Mouse (Mus musculus) heart, embryonic 14.5 days (tissue): Measurements from ENCODE around the gene Rnf180. TPM values are rescaled to one million over a fixed set of nuclear protein-coding genes. Genes with fewer than 3 reads are reported as not detected.
"Not testable (repeated sequence)": the region's sequence is repeated elsewhere in the genome, so short reads cannot be mapped to it uniquely, and the experiment has no call there.

Source experiments
- ATAC-seq: fragments of 200-750 bp; cut with Nextera tagmentation; 2 replicates; pipeline ENCODE4 v1.8.0; 2017; ENCODE audit warnings: low read depth, moderate TSS enrichment; ENCODE audit not compliant: insufficient number of reproducible peaks, insufficient read depth, low FRiP score
- H3K27ac ChIP-seq, 2 experiments: fragments of 200-500 bp in 1 of 2; fragments of 300-500 bp in 1 of 2; sonication (generic) in 1 of 2; replicated peaks in 1 of 2; 2 replicates each; pipeline ENCODE4 v1.5.1; 2012 to 2014; ENCODE audit warnings: low read depth in 2 of 2, low read length in 2 of 2, control low read depth in 1 of 2, mild to moderate bottlenecking in 1 of 2, mixed read lengths in 1 of 2; ENCODE audit not compliant: control insufficient read depth in 1 of 2, insufficient read depth in 1 of 2
- H3K27me3 ChIP-seq: fragments of 300-500 bp; sonication (generic); 2 replicates; pipeline ENCODE4 v1.6.1; 2014; ENCODE audit warnings: mild to moderate bottlenecking, low read length, control low read depth; ENCODE audit not compliant: control insufficient read depth, insufficient read depth
- H3K36me3 ChIP-seq: fragments of 300-500 bp; sonication (generic); 2 replicates; pipeline ENCODE4 v1.6.1; 2014; ENCODE audit warnings: mild to moderate bottlenecking, control low read depth, low read length, mixed read lengths; ENCODE audit not compliant: control insufficient read depth, insufficient read depth
- H3K4me1 ChIP-seq, 2 experiments: fragments of 200-500 bp in 1 of 2; fragments of 300-500 bp in 1 of 2; sonication (generic) in 1 of 2; 2 replicates each; pipeline ENCODE4 v1.6.1; 2012 to 2014; ENCODE audit warnings: low read length in 2 of 2, control low read depth in 1 of 2, mixed read lengths in 1 of 2; ENCODE audit not compliant: control insufficient read depth in 2 of 2, insufficient read depth in 2 of 2
- H3K4me2 ChIP-seq: fragments of 300-500 bp; sonication (generic); 2 replicates; pipeline ENCODE4 v1.6.1; 2014; ENCODE audit warnings: mild to moderate bottlenecking, low read length
- H3K4me3 ChIP-seq, 2 experiments: fragments of 200-500 bp in 1 of 2; fragments of 300-500 bp in 1 of 2; sonication (generic) in 1 of 2; 2 replicates each; pipeline ENCODE4 v1.5.1; 2012 to 2014; ENCODE audit warnings: low read length in 2 of 2, mild to moderate bottlenecking in 2 of 2, control low read depth in 1 of 2, low read depth in 1 of 2, moderate library complexity in 1 of 2; ENCODE audit not compliant: control insufficient read depth in 1 of 2, insufficient read depth in 1 of 2
- H3K9ac ChIP-seq: fragments of 300-500 bp; sonication (generic); 2 replicates; pipeline ENCODE4 v1.6.1; 2014; ENCODE audit warnings: mild to moderate bottlenecking, low read length
- H3K9me3 ChIP-seq: fragments of 300-500 bp; sonication (generic); 2 replicates; pipeline ENCODE4 v1.6.1; 2016; ENCODE audit warnings: low read length, control low read depth; ENCODE audit not compliant: control insufficient read depth
- WGBS: fragments of 180-500 bp; shearing (Covaris S2); extraction: QIAGEN DNeasy Blood & Tissue Kit; methylation state at CpG from one replicate; pipeline ENCODE4 v1.1.7; 2014; 5-methylcytosine and 5-hydroxymethylcytosine counted together
- polyA plus RNA-seq: library from polyadenylated mRNA; unstranded; fragments of >200 nt; fragmentation: Nextera tagmentation; extraction: Ambion mirVana; gene quantifications from 2 replicates; pipeline ENCODE4 v1.2.1, GENCODE M21; 2014

Rnf180 gene
- 2.9 and 3.3 TPM in 2 replicates for polyA plus RNA-seq

GRCm38 (mm10) chr13:105294715-105295114 is at the start of gene Rnf180:
Gene Rnf180, minus strand, starts transcription at chr13:105294815.
- 48% methylated on average over 11 of the region's 11 CpGs for WGBS

GRCm38 (mm10) chr13:105331199-105331968 is 36.8 kb upstream of the Rnf180 start:
- Histone ChIP-seq H3K27me3 (no peaks in the 10 kb centered on the region), H3K9ac (no peak overlapping the region), H3K4me1 (no peaks in the 10 kb centered on the region), H3K36me3 (no peaks in the 10 kb centered on the region), H3K27ac (no peak overlapping the region), H3K4me2 (no peak overlapping the region), H3K4me3 (no peak overlapping the region), H3K9me3 (no peaks in the 10 kb centered on the region)
- 52% methylated on average over 5 of the region's 5 CpGs for WGBS
- ATAC-seq, result no peak

More at GRCm38 (mm10) chr13:105294715-105295114, at the start of gene Rnf180:
- H3K4me2 ChIP-seq, result peak within 1 kb of the TSS; percentile 93
- no peak within 1 kb of the TSS for H3K27ac ChIP-seq
- no peaks in the 10 kb centered on the region for H3K27me3 ChIP-seq
- no peaks in the 10 kb centered on the region for H3K9me3 ChIP-seq
- ATAC-seq, result no peak
- peak within 1 kb of the TSS; percentile 76 for H3K9ac ChIP-seq
- peaks cover 4 to 7% of the 10 kb centered on the region in 2 experiments; a peak in 3 of 4 replicates for H3K4me1 ChIP-seq
- no peaks in the 10 kb centered on the region for H3K36me3 ChIP-seq
- peak within 1 kb of the TSS; percentile 81 to 88 for H3K4me3 ChIP-seq

DNA sequence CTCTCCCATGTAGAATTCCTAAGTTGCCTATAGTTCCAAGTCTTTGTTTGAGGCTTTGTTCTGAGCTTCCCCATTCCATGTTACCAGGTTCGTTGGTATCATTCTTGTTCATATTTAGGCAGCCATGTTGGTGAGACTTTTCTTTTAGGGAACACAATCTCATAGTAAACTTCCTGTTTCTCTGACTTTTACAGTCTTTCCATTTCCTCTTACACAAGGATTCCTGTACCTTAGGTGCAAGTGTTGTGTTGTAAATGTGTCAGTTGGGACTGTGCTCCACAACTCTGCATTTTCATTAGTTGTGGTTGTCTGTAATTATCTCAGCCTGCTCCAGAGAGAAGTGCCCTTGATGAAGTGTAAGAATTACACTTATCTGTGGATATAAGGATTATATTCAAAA is 32.3 kb upstream of the Rnf180 start:
- H3K9ac ChIP-seq, result no peak overlapping the region
- H3K4me3 ChIP-seq, result no peak overlapping the region
- H3K4me2 ChIP-seq, result no peak overlapping the region
- ATAC-seq, result no peak
- 55% methylated on average over 1 of the region's 1 CpGs for WGBS
- no peaks in the 10 kb centered on the region for H3K27me3 ChIP-seq
- H3K9me3 ChIP-seq, result no peaks in the 10 kb centered on the region
- no peaks in the 10 kb centered on the region for H3K36me3 ChIP-seq
- H3K4me1 ChIP-seq, result no peaks in the 10 kb centered on the region
- H3K27ac ChIP-seq, result no peak overlapping the region

- WGBS, result 71% methylated on average over 1 of the region's 1 CpGs
- Histone ChIP-seq H3K27me3 (no peaks in the 10 kb centered on the region), H3K9ac (no peak overlapping the region), H3K36me3 (no peaks in the 10 kb centered on the region), H3K4me3 (no peak overlapping the region), H3K4me2 (no peak overlapping the region), H3K4me1 (no peaks in the 10 kb centered on the region), H3K27ac (no peak overlapping the region), H3K9me3 (no peaks in the 10 kb centered on the region)
- no peak for ATAC-seq
Observed at GRCm38 (mm10) chr13:105316926-105317325, 22.3 kb upstream of the Rnf180 start.

DNA sequence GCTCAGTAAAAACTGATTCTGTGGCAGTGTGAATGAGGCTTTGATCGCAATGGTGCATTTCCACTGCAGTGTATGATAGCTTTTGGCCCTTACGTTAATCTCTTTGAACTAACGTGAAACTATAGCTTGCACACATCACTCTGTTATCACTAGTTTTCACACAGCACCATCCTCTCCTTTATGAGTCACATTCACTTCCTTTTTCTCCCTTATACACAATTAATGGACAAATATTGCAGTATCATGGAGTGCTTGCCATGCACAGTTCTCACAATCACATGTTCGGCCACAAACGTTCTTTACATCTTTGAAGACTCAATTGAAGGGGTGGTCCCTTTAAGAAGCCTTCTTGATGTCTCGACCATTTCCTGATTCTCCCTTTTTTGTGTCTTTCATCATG is 21.4 kb upstream of the Rnf180 start:
- Histone ChIP-seq H3K36me3 (no peaks in the 10 kb centered on the region), H3K4me3 (no peak overlapping the region), H3K9me3 (no peaks in the 10 kb centered on the region), H3K27me3 (no peaks in the 10 kb centered on the region), H3K9ac (no peak overlapping the region), H3K4me2 (no peak overlapping the region), H3K4me1 (no peaks in the 10 kb centered on the region), H3K27ac (no peak overlapping the region)
- WGBS, result 69% methylated on average over 6 of the region's 6 CpGs
- no peak for ATAC-seq

DNA sequence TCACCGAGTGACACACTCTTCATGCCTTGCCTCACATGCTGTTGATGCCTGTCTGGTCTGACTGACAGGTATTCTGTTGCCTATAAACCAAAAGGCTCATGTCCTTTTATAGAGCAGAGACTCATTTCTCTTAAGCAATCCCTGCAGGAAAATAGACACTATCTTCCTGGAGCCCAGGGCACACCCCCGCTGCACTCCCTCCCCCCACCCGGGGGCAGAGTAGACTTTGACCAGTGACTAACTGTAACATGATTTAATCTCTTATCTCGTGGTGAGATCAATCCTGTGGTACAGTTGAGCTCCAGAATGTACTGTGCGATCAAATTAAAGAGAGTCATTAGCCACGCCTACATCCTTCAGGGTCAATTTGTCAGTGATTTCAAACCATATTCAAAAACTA is 18.1 kb upstream of the Rnf180 start:
- Histone ChIP-seq H3K4me2 (no peak overlapping the region), H3K4me3 (no peak overlapping the region), H3K27me3 (no peaks in the 10 kb centered on the region), H3K4me1 (no peaks in the 10 kb centered on the region), H3K27ac (no peak overlapping the region), H3K9me3 (no peaks in the 10 kb centered on the region), H3K9ac (no peak overlapping the region), H3K36me3 (no peaks in the 10 kb centered on the region)
- WGBS, result 74% methylated on average over 6 of the region's 6 CpGs
- ATAC-seq, result no peak

DNA sequence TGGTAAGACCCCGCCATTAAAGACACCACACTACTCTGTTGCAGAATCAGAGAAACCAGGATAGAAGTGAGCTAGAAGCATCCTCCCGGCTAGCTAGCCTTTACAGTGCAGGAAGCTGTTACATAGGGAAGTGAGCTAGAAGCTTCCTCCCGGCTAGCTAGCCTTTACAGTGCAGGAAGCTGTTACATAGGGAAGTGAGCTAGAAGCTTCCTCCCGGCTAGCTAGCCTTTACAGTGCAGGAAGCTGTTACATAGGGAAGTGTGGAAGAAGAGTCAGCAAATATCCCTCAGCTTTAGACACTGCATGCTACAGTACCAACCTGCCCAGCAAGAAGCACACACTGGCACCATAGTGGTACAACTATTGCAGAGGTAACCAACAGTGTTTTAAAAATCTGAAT is 15.9 kb upstream of the Rnf180 start:
- H3K27me3 ChIP-seq, H3K4me2 ChIP-seq: not testable (repeated sequence)
- 59% methylated on average over 4 of the region's 4 CpGs for WGBS

GRCm38 (mm10) chr13:105305513-105305912 is 10.9 kb upstream of the Rnf180 start:
- Histone ChIP-seq H3K27me3 (no peaks in the 10 kb centered on the region), H3K4me1 (no peaks in the 10 kb centered on the region), H3K9me3 (no peaks in the 10 kb centered on the region), H3K4me3 (no peak overlapping the region), H3K4me2 (no peak overlapping the region), H3K27ac (no peak overlapping the region), H3K36me3 (no peaks in the 10 kb centered on the region), H3K9ac (no peak overlapping the region)
- no peak for ATAC-seq
- 70% methylated on average over 2 of the region's 2 CpGs for WGBS

More for the DNA sequence above, 15.9 kb upstream of the Rnf180 start:
- H3K36me3 ChIP-seq, H3K27ac ChIP-seq, H3K4me3 ChIP-seq, H3K4me1 ChIP-seq, H3K9me3 ChIP-seq, ATAC-seq, H3K9ac ChIP-seq: not testable (repeated sequence)
